Mouse (Mus musculus): ENCODE measurements around the gene Pacrg. TPM values are rescaled to one million over a fixed set of nuclear protein-coding genes. Genes with fewer than 3 reads are reported as not detected.

Pacrg gene
- polyA plus RNA-seq, 1 experiment from 2014 or later = 4.8 TPM

DNA sequence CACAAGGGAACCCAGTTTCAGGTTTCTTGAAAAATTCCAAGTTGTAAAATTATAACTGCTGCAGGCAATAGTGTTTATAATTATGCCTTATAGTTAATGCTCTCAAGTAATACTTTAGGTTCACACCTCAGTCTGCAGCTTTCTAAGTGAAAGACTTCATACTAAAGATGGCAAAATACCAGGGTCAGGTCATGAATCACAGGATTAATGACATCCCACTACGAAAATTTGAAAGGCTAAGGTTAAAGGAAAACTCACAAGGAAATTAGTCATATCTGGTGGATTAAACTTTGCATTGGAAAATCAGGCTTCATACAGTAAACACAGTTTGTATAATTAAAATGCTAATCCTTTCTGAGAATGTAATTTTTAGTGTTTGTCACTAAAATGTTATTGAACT lies 200.3 kb downstream of the Pacrg start:
- no peak overlapping the region for H3K4me3 ChIP-seq
- no peak for ATAC-seq (ENCODE audit: low FRiP score, low read depth)
- no peak overlapping the region for H3K4me2 ChIP-seq (replicated peaks)
- H3K27me3 ChIP-seq = no peaks in the 10 kb centered on the region
- H3K27ac ChIP-seq (replicated peaks) = no peak overlapping the region
- H3K9ac ChIP-seq (replicated peaks) = no peak overlapping the region
- no peaks in the 10 kb centered on the region for H3K4me1 ChIP-seq
- 61% methylated on average over 1 of the region's 1 CpGs for WGBS
- no peaks in the 10 kb centered on the region for H3K36me3 ChIP-seq
- no peaks in the 10 kb centered on the region for H3K9me3 ChIP-seq

DNA sequence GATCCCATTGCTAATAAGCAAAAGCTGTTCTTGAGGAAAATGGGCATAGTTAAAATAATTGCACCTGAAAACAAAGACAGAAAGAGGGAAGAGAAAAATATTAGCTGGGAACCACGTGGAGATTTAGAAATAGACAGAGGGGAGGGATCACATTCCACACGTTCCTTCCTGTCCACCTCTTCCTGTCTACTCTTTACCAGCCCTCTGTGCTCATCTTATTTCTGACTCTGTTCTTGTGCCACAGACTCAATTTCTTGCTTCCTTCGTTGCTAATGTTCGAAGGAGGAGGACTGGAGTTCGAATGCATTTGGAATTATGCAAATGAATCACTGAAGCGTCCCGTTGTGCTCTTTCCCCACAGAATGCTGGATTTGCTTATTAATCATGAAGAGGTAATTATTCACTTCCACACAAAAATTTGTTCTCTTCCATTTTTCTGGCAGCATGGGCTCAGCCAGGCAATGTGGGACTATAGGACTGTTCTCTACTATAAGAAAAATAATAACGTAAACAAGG lies 204.1 kb downstream of the Pacrg start:
- Histone ChIP-seq H3K27ac (replicated peaks) (no peak overlapping the region), H3K4me2 (replicated peaks) (no peak overlapping the region), H3K4me1 (peaks cover 1% of the 10 kb centered on the region), H3K9me3 (no peaks in the 10 kb centered on the region), H3K4me3 (no peak overlapping the region), H3K27me3 (no peaks in the 10 kb centered on the region), H3K36me3 (no peaks in the 10 kb centered on the region), H3K9ac (replicated peaks) (no peak overlapping the region)
- WGBS = 75% methylated on average over 8 of the region's 8 CpGs
- no peak for ATAC-seq (ENCODE audit: low FRiP score, low read depth)

DNA sequence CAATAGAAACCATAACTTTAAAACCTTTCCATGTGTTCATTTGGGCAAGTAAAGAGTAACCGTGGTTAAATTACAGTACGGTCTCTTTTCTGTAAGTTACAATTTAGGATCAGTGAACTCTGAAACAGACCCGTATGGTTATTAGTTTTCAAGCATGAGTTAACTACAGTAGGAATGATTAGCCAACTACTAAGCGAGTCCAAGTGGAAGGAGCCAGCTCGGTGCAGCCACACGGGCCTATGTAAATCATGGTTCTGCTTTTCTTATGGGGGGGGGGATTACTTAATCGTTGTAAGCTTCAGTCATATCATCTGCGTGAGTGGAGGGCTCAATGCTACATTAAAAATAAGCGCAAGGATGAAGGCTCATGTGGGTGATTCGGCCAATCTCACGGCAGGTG lies 204.6 kb downstream of the Pacrg start:
- 95% methylated on average over 11 of the region's 11 CpGs for WGBS
- no peaks in the 10 kb centered on the region for H3K27me3 ChIP-seq
- H3K4me2 ChIP-seq (replicated peaks) = no peak overlapping the region
- no peak overlapping the region for H3K9ac ChIP-seq (replicated peaks)
- no peaks in the 10 kb centered on the region for H3K36me3 ChIP-seq
- H3K27ac ChIP-seq (replicated peaks) = no peak overlapping the region
- H3K9me3 ChIP-seq = no peaks in the 10 kb centered on the region
- H3K4me3 ChIP-seq = no peak overlapping the region
- no peak for ATAC-seq (ENCODE audit: low FRiP score, low read depth)
- H3K4me1 ChIP-seq = peaks cover 6% of the 10 kb centered on the region

DNA sequence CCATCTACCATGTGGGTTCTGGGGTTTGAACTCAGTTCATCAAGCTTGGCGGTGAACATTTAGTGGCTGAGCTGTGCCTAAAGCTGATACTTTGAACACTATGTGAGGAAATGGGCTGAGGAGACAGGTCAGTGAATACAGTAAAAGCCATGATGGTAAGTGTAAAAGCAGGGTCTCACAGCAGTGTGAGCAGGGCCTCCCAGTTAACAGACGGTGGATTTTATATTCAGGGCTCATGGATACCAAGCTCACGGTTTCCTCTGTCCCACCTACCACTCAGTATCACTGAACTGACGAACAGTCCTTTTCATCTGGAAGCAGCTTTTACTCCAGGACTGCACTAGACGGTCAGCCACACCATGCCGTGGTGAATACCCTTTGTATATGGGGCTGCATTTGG lies 205.1 kb downstream of the Pacrg start:
- 93% methylated on average over 6 of the region's 6 CpGs for WGBS
- H3K4me2 ChIP-seq (replicated peaks) = no peak overlapping the region
- H3K4me3 ChIP-seq = no peak overlapping the region
- H3K36me3 ChIP-seq = no peaks in the 10 kb centered on the region
- no peak for ATAC-seq (ENCODE audit: low FRiP score, low read depth)
- no peaks in the 10 kb centered on the region for H3K27me3 ChIP-seq
- peaks cover 8% of the 10 kb centered on the region for H3K4me1 ChIP-seq
- no peak overlapping the region for H3K9ac ChIP-seq (replicated peaks)
- no peaks in the 10 kb centered on the region for H3K9me3 ChIP-seq
- H3K27ac ChIP-seq (replicated peaks) = no peak overlapping the region

DNA sequence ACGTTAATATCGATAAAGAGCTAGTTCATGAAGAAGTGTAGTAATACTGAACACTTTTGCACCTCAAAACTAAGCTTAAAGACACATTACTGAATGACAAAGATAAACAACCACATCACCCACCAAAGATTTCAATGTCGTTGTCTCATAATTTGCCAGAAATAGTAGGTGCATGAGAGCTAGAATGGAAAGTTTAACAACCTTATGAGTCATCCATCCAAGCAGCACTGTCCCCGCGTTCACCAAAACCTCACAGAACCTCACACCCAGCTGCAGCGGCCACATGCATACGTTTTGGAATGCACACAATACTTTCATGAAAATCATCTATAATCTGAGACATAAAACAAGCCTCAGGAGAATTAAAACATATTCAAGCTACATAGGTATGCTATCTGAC lies 206.3 kb downstream of the Pacrg start:
- ATAC-seq (ENCODE audit: low FRiP score, low read depth) = no peak

DNA sequence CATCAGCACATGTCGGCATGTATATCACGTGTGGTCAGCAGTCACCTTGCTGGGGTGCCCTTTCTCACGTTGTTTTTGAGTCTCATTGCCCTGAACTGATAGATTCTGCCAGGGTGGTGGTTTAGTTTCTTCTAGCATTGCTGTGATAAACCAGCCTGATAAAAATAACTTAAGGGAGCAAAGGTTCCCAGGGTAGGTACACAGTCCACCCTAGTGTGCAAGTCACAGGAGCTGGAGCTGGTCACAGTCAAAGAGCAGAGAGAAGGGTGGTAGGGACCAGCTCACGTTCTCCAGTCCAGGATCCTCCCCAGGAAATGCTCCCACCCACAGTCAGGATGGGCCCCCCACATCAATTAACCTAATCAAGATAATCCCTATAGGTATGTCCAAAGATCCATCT lies 211.9 kb downstream of the Pacrg start:
- Histone ChIP-seq H3K4me3 (no peak overlapping the region), H3K27ac (replicated peaks) (no peak overlapping the region), H3K9me3 (no peaks in the 10 kb centered on the region), H3K27me3 (no peaks in the 10 kb centered on the region), H3K9ac (replicated peaks) (no peak overlapping the region), H3K4me2 (replicated peaks) (no peak overlapping the region), H3K36me3 (no peaks in the 10 kb centered on the region), H3K4me1 (peaks cover 23% of the 10 kb centered on the region)
- ATAC-seq (ENCODE audit: low FRiP score, low read depth) = no peak
- 82% methylated on average over 4 of the region's 4 CpGs for WGBS

More for the DNA sequence above, 206.3 kb downstream of the Pacrg start:
- Histone ChIP-seq H3K4me1 (peaks cover 13% of the 10 kb centered on the region), H3K27ac (replicated peaks) (no peak overlapping the region), H3K9ac (replicated peaks) (no peak overlapping the region), H3K27me3 (no peaks in the 10 kb centered on the region), H3K36me3 (no peaks in the 10 kb centered on the region), H3K9me3 (no peaks in the 10 kb centered on the region), H3K4me3 (no peak overlapping the region), H3K4me2 (replicated peaks) (no peak overlapping the region)
- WGBS = 92% methylated on average over 7 of the region's 7 CpGs

DNA sequence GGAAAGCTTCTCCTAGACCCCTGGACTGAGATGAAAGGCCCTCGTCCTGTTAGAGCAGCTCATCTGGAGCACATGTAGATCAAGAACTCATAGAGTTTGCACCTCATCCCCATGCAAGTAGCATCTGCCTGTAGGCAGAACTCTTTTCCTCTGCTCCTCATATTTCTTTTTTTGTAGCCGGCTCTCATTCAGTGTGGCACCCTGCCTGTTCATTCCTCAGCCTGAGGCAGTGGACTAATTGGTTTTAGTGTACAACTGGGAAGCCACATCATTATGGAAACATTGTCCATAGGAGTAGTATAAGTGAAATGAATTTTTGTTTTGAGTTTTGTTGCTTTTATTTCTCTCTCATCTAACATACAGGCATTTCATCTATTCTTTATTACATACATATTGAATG lies 212.6 kb downstream of the Pacrg start:
- WGBS = 79% methylated on average over 2 of the region's 2 CpGs
- peaks cover 23% of the 10 kb centered on the region for H3K4me1 ChIP-seq
- H3K27ac ChIP-seq (replicated peaks) = no peak overlapping the region
- H3K4me2 ChIP-seq (replicated peaks) = no peak overlapping the region
- H3K4me3 ChIP-seq = no peak overlapping the region
- no peak for ATAC-seq (ENCODE audit: low FRiP score, low read depth)
- no peaks in the 10 kb centered on the region for H3K27me3 ChIP-seq
- H3K36me3 ChIP-seq = no peaks in the 10 kb centered on the region
- no peaks in the 10 kb centered on the region for H3K9me3 ChIP-seq
- H3K9ac ChIP-seq (replicated peaks) = no peak overlapping the region

DNA sequence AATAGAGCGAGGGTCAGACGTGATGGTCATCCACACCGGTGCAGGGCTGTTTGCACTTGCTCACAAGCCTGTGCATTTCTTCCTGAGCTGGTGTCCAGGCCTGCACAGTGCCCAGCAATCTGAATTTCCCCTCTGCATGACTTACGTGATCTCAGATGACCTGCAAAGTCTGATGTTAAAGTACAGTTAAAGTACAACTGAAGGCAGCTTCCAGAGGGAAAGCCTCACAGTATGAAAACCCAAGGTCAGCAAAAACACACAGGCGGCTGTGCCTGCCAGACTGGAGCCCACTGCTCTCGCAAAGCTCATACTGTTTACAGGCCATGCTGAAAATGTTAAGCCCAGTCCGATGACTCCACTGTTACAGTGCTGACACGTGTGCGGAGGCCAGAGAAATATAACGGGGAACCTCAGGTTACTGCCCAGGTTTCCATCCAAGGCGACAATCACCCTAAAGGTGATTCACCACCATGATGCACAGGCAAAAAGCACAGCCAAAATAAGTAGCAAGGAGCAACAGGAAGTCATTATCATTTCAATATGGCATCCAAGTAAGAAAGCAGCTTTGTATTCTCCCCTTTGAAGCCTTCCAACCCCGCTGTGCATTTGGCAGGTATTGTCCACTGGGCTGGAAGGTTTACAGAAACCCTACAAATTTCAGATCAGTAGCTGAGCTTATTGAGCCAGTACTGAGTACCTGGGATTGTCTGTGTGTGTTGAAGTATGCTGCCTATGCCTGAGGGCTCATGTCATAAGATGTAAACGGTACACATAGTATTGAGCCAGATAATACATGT lies 213.6 kb downstream of the Pacrg start:
- ATAC-seq (ENCODE audit: low FRiP score, low read depth) = no peak
- Histone ChIP-seq H3K9me3 (no peaks in the 10 kb centered on the region), H3K36me3 (no peaks in the 10 kb centered on the region), H3K27me3 (no peaks in the 10 kb centered on the region), H3K4me2 (replicated peaks) (no peak overlapping the region), H3K9ac (replicated peaks) (no peak overlapping the region), H3K4me1 (peaks cover 23% of the 10 kb centered on the region), H3K27ac (replicated peaks) (no peak overlapping the region), H3K4me3 (no peak overlapping the region)
- WGBS = 69% methylated on average over 13 of the region's 13 CpGs

DNA sequence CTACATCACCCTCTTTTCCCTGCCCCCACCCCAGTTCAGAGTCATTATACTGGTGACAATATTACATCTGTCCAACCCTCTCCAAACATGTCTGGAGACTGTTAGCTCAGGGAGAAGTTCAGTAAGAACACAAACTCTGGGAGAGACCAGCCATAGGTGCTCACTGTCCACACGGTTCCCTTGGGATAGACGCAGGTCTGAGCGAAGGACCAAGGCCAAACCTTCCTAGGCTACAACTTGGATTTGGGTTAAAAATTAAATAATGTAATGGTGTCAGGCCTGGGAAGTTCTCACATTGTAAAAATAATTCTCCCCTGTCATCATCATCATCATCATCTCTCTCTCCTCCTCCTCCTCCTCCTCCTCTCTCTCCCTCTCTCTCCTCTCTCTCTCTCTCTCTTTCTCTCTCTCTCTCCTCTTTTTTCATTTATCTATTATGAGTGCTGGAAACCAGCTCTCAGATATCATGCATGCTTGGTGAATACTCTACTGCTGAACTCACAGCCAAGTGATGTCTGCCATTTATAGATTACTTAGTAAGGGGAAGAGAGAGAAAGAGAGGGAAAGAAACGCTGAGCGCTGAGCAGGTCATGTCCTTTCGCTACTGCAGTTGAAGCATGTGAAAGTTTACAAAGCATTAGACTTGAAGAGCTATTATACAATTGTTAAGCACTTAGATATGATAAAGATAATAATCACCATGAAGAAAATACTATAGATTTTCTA lies 215.2 kb downstream of the Pacrg start:
- Histone ChIP-seq H3K9me3 (no peaks in the 10 kb centered on the region), H3K36me3 (no peaks in the 10 kb centered on the region), H3K4me3 (no peak overlapping the region), H3K27me3 (no peaks in the 10 kb centered on the region), H3K9ac (replicated peaks) (no peak overlapping the region), H3K4me2 (replicated peaks) (no peak overlapping the region), H3K27ac (replicated peaks) (no peak overlapping the region), H3K4me1 (peaks cover 14% of the 10 kb centered on the region)
- 92% methylated on average over 6 of the region's 6 CpGs for WGBS
- ATAC-seq (ENCODE audit: low FRiP score, low read depth) = no peak

DNA sequence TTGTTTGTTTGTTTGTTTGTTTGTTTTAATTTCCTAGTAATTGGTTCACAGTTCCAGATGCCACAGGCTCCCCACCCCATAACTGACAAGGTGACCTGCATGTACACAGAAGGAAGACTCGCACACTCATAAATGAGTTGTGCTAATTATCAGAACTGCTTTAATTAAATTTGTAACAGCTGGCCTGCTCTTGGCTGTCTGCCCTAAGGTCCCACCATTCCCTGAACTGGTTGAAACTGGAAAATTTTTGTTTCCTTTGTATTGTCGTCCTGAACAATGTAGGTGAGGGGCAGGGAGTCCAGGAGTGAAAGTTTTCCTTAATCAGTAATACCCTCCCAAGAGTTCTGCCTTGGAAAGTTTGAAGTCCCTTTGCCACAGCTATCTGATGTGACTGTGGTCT lies 219.5 kb downstream of the Pacrg start:
- ATAC-seq (ENCODE audit: low FRiP score, low read depth) = no peak
- no peak overlapping the region for H3K4me3 ChIP-seq
- no peaks in the 10 kb centered on the region for H3K4me1 ChIP-seq
- no peaks in the 10 kb centered on the region for H3K27me3 ChIP-seq
- no peak overlapping the region for H3K27ac ChIP-seq (replicated peaks)
- H3K9ac ChIP-seq (replicated peaks) = no peak overlapping the region
- no peaks in the 10 kb centered on the region for H3K36me3 ChIP-seq
- H3K9me3 ChIP-seq = no peaks in the 10 kb centered on the region
- H3K4me2 ChIP-seq (replicated peaks) = no peak overlapping the region
- WGBS = 71% methylated on average over 2 of the region's 2 CpGs

DNA sequence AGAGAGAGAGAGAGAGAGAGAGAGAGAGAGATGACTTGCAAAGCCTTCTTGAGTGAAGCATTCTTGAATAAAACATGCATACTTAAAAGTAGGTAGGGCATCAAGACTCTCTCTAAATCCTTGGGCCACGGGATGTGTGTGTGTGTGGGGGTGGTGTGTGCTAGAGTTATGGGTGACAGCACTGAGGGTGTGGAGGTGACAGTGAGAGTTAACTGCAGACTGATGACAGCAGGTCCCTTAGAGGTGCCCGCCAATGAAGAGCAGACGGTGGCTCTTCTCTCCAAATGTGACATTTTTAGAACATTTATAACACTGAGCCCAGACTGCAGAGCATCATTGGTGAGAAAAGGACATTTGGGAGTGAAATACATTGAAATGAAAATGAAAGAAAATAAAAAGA lies 220.2 kb downstream of the Pacrg start:
- Histone ChIP-seq H3K4me2 (replicated peaks) (no peak overlapping the region), H3K27ac (replicated peaks) (no peak overlapping the region), H3K36me3 (no peaks in the 10 kb centered on the region), H3K4me3 (no peak overlapping the region), H3K9ac (replicated peaks) (no peak overlapping the region), H3K9me3 (no peaks in the 10 kb centered on the region), H3K27me3 (no peaks in the 10 kb centered on the region), H3K4me1 (no peaks in the 10 kb centered on the region)
- WGBS = 86% methylated on average over 3 of the region's 3 CpGs
- ATAC-seq (ENCODE audit: low FRiP score, low read depth) = no peak

DNA sequence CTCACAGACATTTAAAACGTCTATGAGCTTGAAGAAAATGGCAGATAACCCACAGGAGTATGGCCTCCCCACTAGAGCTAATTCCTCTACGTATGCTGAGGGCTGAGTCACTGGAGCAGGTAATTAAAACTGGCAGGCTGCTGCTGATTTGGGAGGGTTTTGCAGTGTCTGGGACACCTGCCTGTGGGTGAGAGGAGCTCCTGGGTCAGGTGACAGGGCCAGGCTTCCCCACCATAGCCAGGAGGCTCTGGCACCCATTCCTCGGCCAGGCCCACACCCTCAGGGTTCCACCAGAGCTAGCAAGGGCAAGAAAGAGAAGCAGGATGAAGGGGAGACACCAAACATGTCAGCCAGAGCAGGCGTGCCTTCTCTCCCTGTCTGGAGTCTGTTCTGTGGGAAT lies 222.5 kb downstream of the Pacrg start:
- H3K4me2 ChIP-seq (replicated peaks) = no peak overlapping the region
- H3K9me3 ChIP-seq = no peaks in the 10 kb centered on the region
- no peak overlapping the region for H3K4me3 ChIP-seq
- no peaks in the 10 kb centered on the region for H3K36me3 ChIP-seq
- H3K9ac ChIP-seq (replicated peaks) = no peak overlapping the region
- no peak for ATAC-seq (ENCODE audit: low FRiP score, low read depth)
- WGBS = 47% methylated on average over 4 of the region's 4 CpGs
- H3K27ac ChIP-seq (replicated peaks) = no peak overlapping the region
- no peaks in the 10 kb centered on the region for H3K4me1 ChIP-seq
- no peaks in the 10 kb centered on the region for H3K27me3 ChIP-seq

Measured in midbrain, embryonic 12.5 days (tissue).